Mouse (Mus musculus) embryo, embryonic 9.5 days (tissue): ENCODE results near the gene Ano4.
"Not testable (repeated sequence)": the region's sequence is repeated elsewhere in the genome, so short reads cannot be mapped to it uniquely, and the experiment has no call there.

Experiments
- DNase-seq: peaks from one replicate; pipeline ENCODE4 v3.0.0-alpha.2; 2017; ENCODE audit errors: extremely low spot score

Gene Ano4

GRCm38 (mm10) chr10:89149166-89149565 lies 195.4 kb downstream of the Ano4 start:
- DNase-seq, result no peak

- DNase-seq, result no peak
These were observed 223.2 kb downstream of the Ano4 start for GRCm38 (mm10) chr10:89121391-89121790.

GRCm38 (mm10) chr10:89114381-89114780 lies 230.2 kb downstream of the Ano4 start:
- DNase-seq, result no peak

- no peak for DNase-seq
These were observed 233.1 kb downstream of the Ano4 start for GRCm38 (mm10) chr10:89111466-89111865.

- no peak for DNase-seq
These were observed 233.6 kb downstream of the Ano4 start for GRCm38 (mm10) chr10:89110917-89111316.

- DNase-seq, result no peak
These were observed 241.0 kb downstream of the Ano4 start for GRCm38 (mm10) chr10:89103594-89103993.

- DNase-seq, result no peak
These were observed 242.5 kb downstream of the Ano4 start for GRCm38 (mm10) chr10:89102025-89102424.

- DNase-seq, result no peak
These were observed 246.4 kb downstream of the Ano4 start for GRCm38 (mm10) chr10:89098183-89098582.

GRCm38 (mm10) chr10:89092350-89093040 lies 252.1 kb downstream of the Ano4 start:
- no peak for DNase-seq

GRCm38 (mm10) chr10:89077447-89077846 lies 267.1 kb downstream of the Ano4 start:
- no peak for DNase-seq

GRCm38 (mm10) chr10:89055891-89056290 lies 288.7 kb downstream of the Ano4 start:
- DNase-seq, result no peak

- DNase-seq, result not testable (repeated sequence)
These were observed 299.6 kb downstream of the Ano4 start for GRCm38 (mm10) chr10:89044921-89045320.

GRCm38 (mm10) chr10:89044166-89044565 lies 300.4 kb downstream of the Ano4 start:
- no peak for DNase-seq

GRCm38 (mm10) chr10:89018926-89019325 lies 325.6 kb downstream of the Ano4 start:
- no peak for DNase-seq

- DNase-seq, result no peak
These were observed 336.3 kb downstream of the Ano4 start for GRCm38 (mm10) chr10:89008303-89008702.

GRCm38 (mm10) chr10:89004518-89004917 lies 340.0 kb downstream of the Ano4 start:
- no peak for DNase-seq

GRCm38 (mm10) chr10:88986925-88987324 lies 357.6 kb downstream of the Ano4 start:
- no peak for DNase-seq

GRCm38 (mm10) chr10:88983444-88983843 lies 361.1 kb downstream of the Ano4 start:
- peak; percentile 39 for DNase-seq

- no peak for DNase-seq
These were observed 365.1 kb downstream of the Ano4 start for GRCm38 (mm10) chr10:88979451-88979850.

GRCm38 (mm10) chr10:88978932-88979331 lies 365.6 kb downstream of the Ano4 start:
- DNase-seq, result no peak

GRCm38 (mm10) chr10:88970951-88971725 lies 373.4 kb downstream of the Ano4 start:
- no peak for DNase-seq

- DNase-seq, result no peak
These were observed 376.0 kb downstream of the Ano4 start for GRCm38 (mm10) chr10:88968586-88968985.

- DNase-seq, result no peak
These were observed 383.8 kb downstream of the Ano4 start for GRCm38 (mm10) chr10:88960791-88961190.
